Mouse (Mus musculus) heart, adult 2 months (tissue): ENCODE measurements around the gene Kl.

Experiments
- CTCF ChIP-seq: fragments of 200-600 bp; IDR thresholded peaks from 2 replicates; pipeline ENCODE4 v1.8.1; 2022; ENCODE audit warnings: antibody characterized with exemption, mild to moderate bottlenecking, moderate library complexity
- EP300 ChIP-seq: fragments of 200-500 bp; IDR thresholded peaks from 2 replicates; pipeline ENCODE4 v1.6.1; 2011; ENCODE audit warnings: low read depth, low read length, control low read depth; ENCODE audit not compliant: insufficient read depth
- POLR2A ChIP-seq: fragments of 200-500 bp; IDR thresholded peaks from 2 replicates; pipeline ENCODE4 v1.6.1; 2011; ENCODE audit warnings: mild to moderate bottlenecking, low read depth, low read length, control low read depth; ENCODE audit not compliant: insufficient read depth

GRCm38 (mm10) chr5:150961615-150962014 is 9.2 kb downstream of the Kl start:
- TF ChIP-seq CTCF (no peak), POLR2A (no peak), EP300 (no peak)
